Mouse (Mus musculus) intestine, embryonic 15.5 days (tissue): ENCODE results near the gene Olfr827. TPM values are rescaled to one million over a fixed set of nuclear protein-coding genes. Genes with fewer than 3 reads are reported as not detected.

Source experiments
- polyA plus RNA-seq: library from polyadenylated mRNA; unstranded; fragments of >200 nt; fragmentation: Nextera tagmentation; extraction: Ambion mirVana; gene quantifications from 2 replicates; pipeline ENCODE4 v1.2.1, GENCODE M21; 2015

Olfr827 gene
- polyA plus RNA-seq, 1 experiment from 2014 or later, result not detected

Other genes with a start within 250 kb of the Olfr827 start
- not detected in 2 replicates for gene Olfr819, start 247.1 kb downstream of the Olfr827 start, polyA plus RNA-seq
- not detected in 2 replicates for gene Olfr247, start 238.3 kb downstream of the Olfr827 start, polyA plus RNA-seq
- not detected in 2 replicates for gene Gm10310, start 229.3 kb downstream of the Olfr827 start, polyA plus RNA-seq
- not detected in 2 replicates for gene Olfr820, start 201.8 kb downstream of the Olfr827 start, polyA plus RNA-seq
- not detected in 2 replicates for gene Olfr821, start 184.1 kb downstream of the Olfr827 start, polyA plus RNA-seq
- not detected in 2 replicates for gene Olfr822, start 143.2 kb downstream of the Olfr827 start, polyA plus RNA-seq
- not detected in 2 replicates for gene Olfr823, start 99.0 kb downstream of the Olfr827 start, polyA plus RNA-seq
- gene Olfr824, start 84.4 kb downstream of the Olfr827 start, polyA plus RNA-seq, result not detected in 2 replicates
- gene Olfr825, start 47.6 kb downstream of the Olfr827 start, polyA plus RNA-seq, result not detected in 2 replicates
- not detected in 2 replicates for gene Olfr826, start 30.2 kb downstream of the Olfr827 start, polyA plus RNA-seq
- gene Neurod4, start 65.8 kb upstream of the Olfr827 start, polyA plus RNA-seq, result 0.04 and 0.05 TPM in 2 replicates
- gene Tespa1, start 108.5 kb upstream of the Olfr827 start, polyA plus RNA-seq, result 1.2 and 1.3 TPM in 2 replicates
- gene Vmn2r84, start 179.9 kb upstream of the Olfr827 start, polyA plus RNA-seq, result not detected in 2 replicates
- not detected in 2 replicates for gene Vmn2r85, start 215.3 kb upstream of the Olfr827 start, polyA plus RNA-seq
- not detected in 2 replicates for gene Vmn2r86, start 241.6 kb upstream of the Olfr827 start, polyA plus RNA-seq